Mouse (Mus musculus) MEL (cell line): ENCODE data around the gene Ifna16. TPM values are rescaled to one million over a fixed set of nuclear protein-coding genes. Genes with fewer than 3 reads are reported as not detected.

ENCODE experiments used
- polyA plus RNA-seq, 2 experiments: library from polyadenylated mRNA; stranded (reverse) in 1 of 2; unstranded in 1 of 2; fragments of >175 nt in 1 of 2; fragments of >200 nt in 1 of 2; gene quantifications; 2 replicates each; pipeline versions ENCODE4 v1.2.1 to v1.2.4; 2012; ENCODE audit warnings: low replicate concordance in 2 of 2, low read depth in 1 of 2; ENCODE audit not compliant: insufficient read length in 2 of 2, insufficient read depth in 1 of 2, missing spikeins in 1 of 2
- total RNA-seq: library from RNA; depleted of rRNA; stranded (reverse); fragments of 300-350 nt; gene quantifications from 2 replicates; pipeline ENCODE4 v1.2.3, GENCODE M21; 2012; rRNA removed

Ifna16 gene
- total and polyA plus RNA-seq, 3 experiments, result not detected

Other genes with a start within 250 kb of the Ifna16 start
Only the 30 nearest of the 33 such genes appear.
- gene Ifnb1, start 154.2 kb downstream of the Ifna16 start, total RNA-seq, result not detected in 2 replicates
- gene Ifnb1, start 154.2 kb downstream of the Ifna16 start, polyA plus RNA-seq, result not detected
- gene Ifna15, start 118.7 kb downstream of the Ifna16 start, total RNA-seq, result not detected in 2 replicates
- not detected for gene Ifna15, start 118.7 kb downstream of the Ifna16 start, polyA plus RNA-seq
- not detected in 2 replicates for gene Ifna14, start 105.1 kb downstream of the Ifna16 start, total RNA-seq
- gene Ifna14, start 105.1 kb downstream of the Ifna16 start, polyA plus RNA-seq, result not detected
- not detected in 2 replicates for gene Ifna9, start 84.5 kb downstream of the Ifna16 start, total RNA-seq
- gene Ifna9, start 84.5 kb downstream of the Ifna16 start, polyA plus RNA-seq, result not detected
- not detected in 2 replicates for gene Ifna12, start 73.5 kb downstream of the Ifna16 start, total RNA-seq
- not detected for gene Ifna12, start 73.5 kb downstream of the Ifna16 start, polyA plus RNA-seq
- not detected in 2 replicates for gene C87499, start 42.5 kb downstream of the Ifna16 start, total RNA-seq
- gene C87499, start 42.5 kb downstream of the Ifna16 start, polyA plus RNA-seq, result not detected
- not detected in 2 replicates for gene Ifna13, start 32.5 kb downstream of the Ifna16 start, total RNA-seq
- not detected for gene Ifna13, start 32.5 kb downstream of the Ifna16 start, polyA plus RNA-seq
- gene Ifna2, start 7.0 kb upstream of the Ifna16 start, total RNA-seq, result not detected in 2 replicates
- not detected for gene Ifna2, start 7.0 kb upstream of the Ifna16 start, polyA plus RNA-seq
- not detected in 2 replicates for gene Ifnab, start 14.4 kb upstream of the Ifna16 start, total RNA-seq
- gene Ifnab, start 14.4 kb upstream of the Ifna16 start, polyA plus RNA-seq, result not detected
- gene Gm26566, start 44.9 kb upstream of the Ifna16 start, total RNA-seq, result 7.8 and 9.8 TPM in 2 replicates
- gene Gm26566, start 44.9 kb upstream of the Ifna16 start, polyA plus RNA-seq, result under 1 TPM in 1 of 2 experiments, not detected in 1; 0.40 TPM
- 33.9 and 35.1 TPM in 2 replicates for gene Klhl9, start 45.5 kb upstream of the Ifna16 start, total RNA-seq
- 10 to 100 TPM; 16.6 to 69.5 TPM for gene Klhl9, start 45.5 kb upstream of the Ifna16 start, polyA plus RNA-seq
- not detected in 2 replicates for gene Gm13271, start 77.9 kb upstream of the Ifna16 start, total RNA-seq
- not detected for gene Gm13271, start 77.9 kb upstream of the Ifna16 start, polyA plus RNA-seq
- not detected in 2 replicates for gene Gm13283, start 83.2 kb upstream of the Ifna16 start, total RNA-seq
- gene Gm13283, start 83.2 kb upstream of the Ifna16 start, polyA plus RNA-seq, result not detected
- not detected in 2 replicates for gene Gm13290, start 96.9 kb upstream of the Ifna16 start, total RNA-seq
- under 1 TPM in 1 of 2 experiments, not detected in 1; 0.29 TPM for gene Gm13290, start 96.9 kb upstream of the Ifna16 start, polyA plus RNA-seq
- not detected in 2 replicates for gene Gm13289, start 100.0 kb upstream of the Ifna16 start, total RNA-seq
- gene Gm13289, start 100.0 kb upstream of the Ifna16 start, polyA plus RNA-seq, result not detected
- gene Gm13272, start 102.9 kb upstream of the Ifna16 start, total RNA-seq, result not detected in 2 replicates
- not detected for gene Gm13272, start 102.9 kb upstream of the Ifna16 start, polyA plus RNA-seq
- gene Ifnz, start 105.2 kb upstream of the Ifna16 start, total RNA-seq, result not detected in 2 replicates
- under 1 TPM in 1 of 2 experiments, not detected in 1; 0.11 TPM for gene Ifnz, start 105.2 kb upstream of the Ifna16 start, polyA plus RNA-seq
- gene Gm13276, start 108.8 kb upstream of the Ifna16 start, total RNA-seq, result not detected in 2 replicates
- not detected for gene Gm13276, start 108.8 kb upstream of the Ifna16 start, polyA plus RNA-seq
- gene Gm13277, start 111.7 kb upstream of the Ifna16 start, total RNA-seq, result not detected in 2 replicates
- gene Gm13277, start 111.7 kb upstream of the Ifna16 start, polyA plus RNA-seq, result not detected
- gene Gm13278, start 114.6 kb upstream of the Ifna16 start, total RNA-seq, result not detected in 2 replicates
- gene Gm13278, start 114.6 kb upstream of the Ifna16 start, polyA plus RNA-seq, result not detected
- not detected in 2 replicates for gene Gm13275, start 117.6 kb upstream of the Ifna16 start, total RNA-seq
- under 1 TPM in 1 of 2 experiments, not detected in 1; 0.52 TPM for gene Gm13275, start 117.6 kb upstream of the Ifna16 start, polyA plus RNA-seq
- not detected in 2 replicates for gene Gm13279, start 120.5 kb upstream of the Ifna16 start, total RNA-seq
- gene Gm13279, start 120.5 kb upstream of the Ifna16 start, polyA plus RNA-seq, result not detected
- gene Gm13285, start 122.7 kb upstream of the Ifna16 start, total RNA-seq, result 0.10 TPM in 1 of 2 replicates, not detected in the other
- gene Gm13285, start 122.7 kb upstream of the Ifna16 start, polyA plus RNA-seq, result under 1 TPM in 1 of 2 experiments, not detected in 1; 0.14 TPM
- gene Gm13287, start 126.3 kb upstream of the Ifna16 start, total RNA-seq, result not detected in 2 replicates
- not detected for gene Gm13287, start 126.3 kb upstream of the Ifna16 start, polyA plus RNA-seq
- gene Gm13288, start 128.6 kb upstream of the Ifna16 start, total RNA-seq, result not detected in 2 replicates
- not detected for gene Gm13288, start 128.6 kb upstream of the Ifna16 start, polyA plus RNA-seq
- gene Ifna7, start 139.3 kb upstream of the Ifna16 start, total RNA-seq, result not detected in 2 replicates
- not detected for gene Ifna7, start 139.3 kb upstream of the Ifna16 start, polyA plus RNA-seq
- gene Ifna11, start 143.0 kb upstream of the Ifna16 start, total RNA-seq, result not detected in 2 replicates
- not detected for gene Ifna11, start 143.0 kb upstream of the Ifna16 start, polyA plus RNA-seq
- not detected in 2 replicates for gene Ifna6, start 150.5 kb upstream of the Ifna16 start, total RNA-seq
- gene Ifna6, start 150.5 kb upstream of the Ifna16 start, polyA plus RNA-seq, result not detected
- gene Ifna5, start 158.6 kb upstream of the Ifna16 start, total RNA-seq, result not detected in 2 replicates
- gene Ifna5, start 158.6 kb upstream of the Ifna16 start, polyA plus RNA-seq, result not detected
- gene Ifna4, start 164.9 kb upstream of the Ifna16 start, total RNA-seq, result not detected in 2 replicates
- not detected for gene Ifna4, start 164.9 kb upstream of the Ifna16 start, polyA plus RNA-seq